Mouse (Mus musculus): ENCODE data around the gene Tle3.

DNA sequence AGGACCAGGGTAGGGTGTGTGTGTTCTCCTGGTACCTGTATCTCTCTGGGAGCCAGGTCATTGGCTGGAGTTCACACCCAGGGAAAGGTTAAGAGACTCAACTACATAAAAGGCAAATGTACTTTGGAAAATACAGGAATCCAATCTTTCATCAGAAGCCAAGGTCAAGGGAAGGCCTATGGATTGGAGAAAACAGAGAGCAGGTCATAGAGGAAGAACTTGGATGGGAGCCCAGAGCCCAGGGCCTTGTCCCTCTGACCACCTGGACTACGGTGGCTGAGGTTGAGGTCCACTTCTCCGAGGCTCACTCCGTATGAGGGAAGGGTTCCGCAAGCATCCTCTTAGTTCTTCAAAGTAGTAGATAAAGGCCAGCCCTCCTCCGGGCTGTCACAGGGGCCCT, 48.9 kb upstream of the Tle3 start:
- no peak for TF ChIP-seq CTCF (IDR thresholded peaks at IDR 0.05; ENCODE audit: low read depth, low read length)
- TF ChIP-seq POLR2A (IDR thresholded peaks at IDR 0.05; ENCODE audit: extremely low read depth, insufficient read depth, low read length) = no peak

Measured in liver, adult 2 months (tissue).